Mouse (Mus musculus) adrenal gland, postnatal 10 days (tissue): ENCODE data around the gene Kiss1r. TPM values are rescaled to one million over a fixed set of nuclear protein-coding genes. Genes with fewer than 3 reads are reported as not detected.

ENCODE experiments used
- DNase-seq: peaks from one replicate; pipeline ENCODE4 v3.0.0; 2021; ENCODE audit warnings: mixed read lengths
- total RNA-seq, 2 experiments: library from RNA; stranded (reverse); gene quantifications; 2 replicates each; pipeline ENCODE4 v1.2.3; 2021

The Kiss1r gene
- total RNA-seq, 2 experiments from 2014 or later, result 0.69 to 1.8 TPM

- DNase-seq, result peak; percentile 38
Measured at GRCm38 (mm10) chr10:79897316-79898245, 19.2 kb upstream of the Kiss1r start.

- DNase-seq, result peak; percentile 25
Measured at GRCm38 (mm10) chr10:79900951-79901410, 15.8 kb upstream of the Kiss1r start.

DNA sequence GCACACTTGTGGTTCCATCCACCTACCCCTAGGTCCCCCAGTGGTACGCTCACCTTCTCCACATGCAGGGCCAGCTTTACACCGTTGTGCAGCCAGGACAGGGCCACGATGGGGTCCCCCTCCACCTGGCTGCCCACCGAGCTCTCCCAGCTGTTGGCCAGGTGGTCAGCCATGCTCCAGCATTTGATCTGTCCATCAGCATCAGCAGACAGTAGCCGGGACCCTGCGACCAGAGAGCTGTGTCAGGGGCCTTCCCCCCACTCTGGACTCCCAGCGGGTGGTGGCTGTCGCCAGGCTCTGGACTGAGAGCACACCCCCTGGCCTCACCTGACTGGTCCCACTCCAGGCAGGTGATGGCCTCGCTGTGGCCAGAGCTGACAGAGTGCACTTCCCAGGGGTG, 10.1 kb upstream of the Kiss1r start:
- DNase-seq, result no peak

GRCm38 (mm10) chr10:79907415-79907814, 9.4 kb upstream of the Kiss1r start:
- no peak for DNase-seq

GRCm38 (mm10) chr10:79908167-79909091, 8.3 kb upstream of the Kiss1r start, which contains the start of gene Med16:
TSS of gene Med16 (minus strand) at chr10:79908923.
- DNase-seq, result peak; percentile 97

- DNase-seq, result peak; percentile 29
Measured at GRCm38 (mm10) chr10:79909092-79909922, 7.5 kb upstream of the Kiss1r start.

- no peak for DNase-seq
Measured at GRCm38 (mm10) chr10:79910556-79910955, 6.2 kb upstream of the Kiss1r start, which contains the start of gene Gm26602. TSS of gene Gm26602 (plus strand) at chr10:79910856.

DNA sequence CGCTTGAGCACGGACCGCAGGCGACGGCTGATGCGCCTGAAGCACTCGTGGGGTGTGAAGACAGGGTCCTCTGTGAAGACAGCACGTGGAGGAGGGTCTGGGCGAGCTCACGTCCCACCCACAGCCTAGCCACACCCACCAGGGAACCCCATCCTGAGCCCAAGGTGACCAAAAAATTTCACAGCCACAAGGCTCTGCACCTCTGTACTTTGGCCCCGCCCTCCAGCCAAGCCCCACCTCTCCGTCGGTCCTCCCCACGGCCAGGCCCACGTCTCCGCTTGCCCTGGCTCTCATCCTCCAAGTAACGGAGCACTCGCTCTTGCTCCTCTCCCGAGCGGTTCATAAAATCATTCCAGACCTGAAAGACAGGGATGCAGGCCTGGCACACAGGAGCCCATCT, 4.4 kb upstream of the Kiss1r start:
- DNase-seq, result peak; percentile 7

GRCm38 (mm10) chr10:79914131-79914947, 2.4 kb upstream of the Kiss1r start:
- DNase-seq, result no peak

GRCm38 (mm10) chr10:79914948-79915596, 1.7 kb upstream of the Kiss1r start:
- peak; percentile 63 for DNase-seq

DNA sequence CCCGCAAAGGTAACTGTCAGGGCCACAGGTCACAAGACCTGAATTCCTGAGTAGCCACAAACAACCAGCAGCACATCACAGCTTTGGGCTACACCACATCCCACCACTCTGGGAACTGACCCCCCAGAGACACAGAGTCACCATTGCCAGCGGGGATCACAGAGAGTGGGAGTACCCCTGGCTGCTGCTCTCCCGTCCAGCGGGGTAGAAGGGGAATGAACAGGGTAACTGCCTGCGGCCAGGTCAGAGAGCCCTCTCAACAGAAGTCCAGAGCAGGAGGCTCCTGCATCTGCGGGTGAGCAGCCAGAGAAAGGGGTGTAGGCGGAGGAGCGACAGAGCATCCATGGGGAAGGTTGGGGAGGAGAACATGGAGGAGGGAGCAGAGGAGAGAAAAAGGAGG, 690 bp upstream of the Kiss1r start:
- DNase-seq, result no peak

DNA sequence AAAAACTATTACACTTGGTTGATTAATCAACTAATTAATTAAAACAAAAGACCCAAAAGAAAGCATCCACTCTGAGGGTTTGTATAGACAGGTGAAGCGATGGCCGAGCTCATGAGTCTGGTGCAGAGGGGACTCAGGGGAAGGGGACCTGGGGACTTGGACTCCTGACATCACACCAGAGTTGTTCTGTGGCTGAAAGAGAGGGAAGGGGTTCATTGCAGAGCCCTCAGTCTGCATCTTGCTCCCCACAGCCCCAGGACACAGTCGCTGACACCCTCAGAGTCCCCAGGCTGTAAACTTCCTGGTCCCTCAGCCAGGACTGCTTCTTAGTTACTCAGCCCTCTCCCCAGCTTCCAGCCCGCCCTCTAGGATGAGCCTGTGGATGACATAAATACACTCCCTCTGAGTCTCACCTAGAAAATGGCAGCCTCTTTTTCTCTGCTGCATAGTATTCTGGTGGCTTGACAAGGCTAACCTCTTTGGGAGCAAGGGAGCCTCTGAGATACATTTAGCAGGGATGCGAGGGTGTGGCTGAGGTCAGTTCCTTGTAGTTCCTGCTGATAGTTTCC, 845 bp downstream of the Kiss1r start:
- no peak for DNase-seq

GRCm38 (mm10) chr10:79918231-79919078, 1.7 kb downstream of the Kiss1r start:
- no peak for DNase-seq

DNA sequence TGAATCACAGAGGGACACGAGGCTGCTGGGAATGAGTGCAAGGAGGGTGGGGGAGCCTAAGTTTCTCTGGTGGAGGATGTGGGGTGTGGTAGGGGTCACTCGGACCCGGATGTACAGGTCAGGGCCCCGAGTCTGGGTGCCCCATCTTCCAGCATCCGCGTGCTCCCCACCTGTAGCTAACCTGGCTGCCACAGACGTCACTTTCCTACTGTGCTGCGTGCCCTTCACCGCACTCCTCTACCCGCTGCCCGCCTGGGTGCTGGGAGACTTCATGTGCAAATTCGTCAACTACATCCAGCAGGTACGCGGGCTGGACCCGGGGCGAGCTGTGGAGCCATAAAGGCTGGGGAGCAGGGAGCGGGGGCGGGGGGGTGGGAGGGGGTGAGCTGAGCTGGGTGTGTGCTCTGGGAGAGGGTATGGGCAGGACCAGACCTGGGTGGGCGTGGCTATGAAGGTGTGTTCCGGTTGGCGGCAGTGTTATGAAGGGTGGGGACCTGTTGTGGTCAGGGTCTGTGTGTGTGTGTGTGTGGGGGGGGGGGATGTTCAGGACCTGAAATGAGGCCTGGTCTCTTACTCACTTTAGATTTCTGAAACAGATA, 2.6 kb downstream of the Kiss1r start:
- DNase-seq, result no peak

GRCm38 (mm10) chr10:79920056-79920890, 3.5 kb downstream of the Kiss1r start:
- DNase-seq, result no peak

DNA sequence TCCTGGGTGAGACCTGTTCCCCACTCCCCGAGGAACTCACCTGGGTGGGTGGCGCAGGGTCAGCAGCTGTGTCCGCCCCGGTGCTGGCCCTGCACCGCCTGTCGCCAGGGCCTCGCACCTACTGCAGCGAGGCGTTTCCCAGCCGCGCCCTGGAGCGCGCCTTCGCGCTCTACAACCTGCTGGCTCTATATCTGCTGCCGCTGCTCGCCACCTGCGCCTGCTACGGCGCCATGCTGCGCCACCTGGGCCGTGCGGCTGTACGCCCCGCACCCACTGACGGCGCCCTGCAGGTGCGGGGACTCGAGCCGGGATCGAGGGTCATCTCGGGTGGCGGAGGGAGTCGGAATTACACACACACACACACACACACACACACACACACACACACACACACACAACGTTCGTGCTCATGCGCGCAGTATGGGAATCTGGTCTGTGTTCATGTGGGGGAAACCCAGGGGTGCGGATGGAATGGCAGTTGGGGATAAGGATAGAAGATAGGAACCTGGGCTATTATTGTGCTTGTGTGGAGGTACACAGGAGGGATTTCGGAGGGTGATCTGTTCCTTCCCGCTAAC, 4.3 kb downstream of the Kiss1r start, which contains the start of gene R3hdm4:
R3hdm4 (minus strand) TSS at position 251 of the 578 bp plus-strand sequence.
- no peak for DNase-seq

DNA sequence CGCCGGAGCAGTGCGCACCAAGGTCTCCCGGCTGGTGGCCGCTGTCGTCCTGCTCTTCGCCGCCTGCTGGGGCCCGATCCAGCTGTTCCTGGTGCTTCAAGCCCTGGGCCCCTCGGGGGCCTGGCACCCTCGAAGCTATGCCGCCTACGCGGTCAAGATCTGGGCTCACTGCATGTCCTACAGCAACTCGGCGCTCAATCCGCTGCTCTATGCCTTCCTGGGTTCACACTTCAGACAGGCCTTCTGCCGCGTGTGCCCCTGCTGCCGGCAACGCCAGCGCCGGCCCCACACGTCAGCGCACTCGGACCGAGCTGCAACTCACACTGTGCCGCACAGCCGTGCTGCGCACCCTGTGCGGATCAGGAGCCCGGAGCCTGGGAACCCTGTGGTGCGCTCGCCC, 4.8 kb downstream of the Kiss1r start:
- DNase-seq, result no peak
